Mouse (Mus musculus) B cell, adult 2 months (primary cell): Measurements from ENCODE around the gene Adcy1.

Experiments used
- DNase-seq, 2 experiments: peaks; one replicate each; pipeline ENCODE4 v3.0.0; 2022

The Adcy1 gene

DNA sequence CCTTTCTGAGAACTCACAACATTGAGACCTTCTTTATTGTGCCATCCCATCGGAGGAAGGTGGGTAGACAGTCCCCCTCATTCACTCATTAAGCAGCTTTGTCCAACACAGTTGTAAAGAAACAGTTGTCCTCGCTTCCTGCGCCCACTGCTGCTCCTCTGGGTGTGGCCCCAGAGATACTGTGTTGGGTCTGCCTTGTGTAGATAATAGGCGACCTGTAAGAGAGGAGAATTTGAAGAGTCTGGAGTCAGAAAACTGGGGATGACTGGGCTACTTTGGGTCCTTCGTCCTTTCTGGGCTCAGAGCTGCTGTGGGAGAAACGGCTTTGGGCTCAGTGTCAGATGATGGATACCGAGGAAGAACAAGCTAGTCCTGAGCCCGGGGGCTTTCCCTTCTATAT, 75.1 kb downstream of the Adcy1 start:
- DNase-seq: no peak

DNA sequence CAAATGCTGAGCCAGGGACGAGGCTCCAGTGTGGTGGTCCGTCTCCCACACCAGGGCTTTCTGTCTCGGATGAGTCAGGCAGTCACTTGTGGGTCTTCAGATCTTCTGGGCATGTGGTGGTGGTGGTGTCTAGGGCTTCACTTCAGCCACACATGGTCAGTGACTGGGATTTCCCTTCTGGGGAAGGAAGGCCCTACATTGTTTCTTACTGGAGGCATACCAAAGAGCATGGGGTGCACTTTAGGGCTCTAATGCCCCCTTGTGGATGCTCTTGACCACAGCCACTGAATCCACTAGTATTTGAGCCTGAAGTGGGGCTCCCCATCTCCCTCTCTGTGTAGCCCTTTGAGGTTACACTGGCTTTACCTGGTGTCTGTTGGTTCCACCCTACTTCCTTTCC, 77.2 kb downstream of the Adcy1 start:
- no peak for DNase-seq

DNA sequence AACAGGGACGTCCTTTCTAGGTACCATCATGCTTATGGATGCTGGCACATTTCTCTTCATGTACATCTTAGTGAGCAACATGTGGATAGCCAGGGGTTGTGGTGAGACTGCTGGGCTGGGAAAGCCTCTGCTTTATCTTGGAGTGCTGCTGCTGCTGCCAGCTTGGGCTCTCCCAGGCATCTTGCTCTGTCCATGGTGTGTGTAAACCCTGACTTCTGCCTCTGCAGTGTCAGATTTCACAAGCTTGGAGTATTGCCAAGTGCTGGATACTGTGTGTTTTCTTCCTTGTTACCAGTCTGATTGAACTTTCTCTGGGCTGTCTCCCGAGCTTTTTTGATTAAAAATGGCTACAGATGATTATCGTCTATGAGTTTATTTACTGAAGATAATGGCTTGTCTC, 79.4 kb downstream of the Adcy1 start:
- DNase-seq: no peak

DNA sequence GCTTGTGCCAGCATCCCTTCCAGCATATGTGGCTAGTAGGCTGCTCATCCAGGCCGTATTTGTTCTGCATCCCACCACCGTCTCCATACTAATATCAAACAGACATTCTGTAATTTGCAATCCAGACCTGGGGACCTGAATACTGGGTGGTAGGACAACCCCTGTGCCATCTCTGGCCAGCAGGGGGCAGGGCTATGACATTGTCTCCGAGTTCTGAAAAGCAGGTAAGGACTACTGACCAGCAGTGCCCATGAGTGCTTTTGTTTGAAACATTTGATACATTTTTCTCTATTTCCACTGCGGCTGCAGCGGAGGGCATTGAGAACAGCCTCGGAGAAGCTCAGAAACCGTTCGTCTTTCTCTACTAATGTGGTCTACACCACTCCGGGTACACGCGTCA, 81.1 kb downstream of the Adcy1 start:
- DNase-seq: no peak

DNA sequence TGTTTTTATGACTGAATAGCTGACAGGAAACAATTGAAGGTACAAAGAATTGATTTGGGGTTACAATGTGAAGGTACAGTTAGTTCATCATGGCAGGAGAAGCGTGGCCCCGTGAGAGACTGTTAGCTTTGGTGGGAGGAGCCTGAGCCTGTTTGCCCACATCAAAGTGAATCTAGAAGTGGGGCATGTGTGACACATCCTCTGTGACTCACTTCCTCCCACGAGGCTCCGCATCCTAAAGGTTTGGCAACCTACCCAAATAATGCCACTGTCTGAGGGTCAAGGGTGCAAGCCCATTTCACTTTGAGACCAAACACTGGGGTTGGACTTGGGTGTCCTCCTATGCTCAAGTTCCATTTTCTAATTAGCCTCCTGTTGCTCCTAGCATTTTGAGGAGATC, 81.9 kb downstream of the Adcy1 start:
- DNase-seq: no peak

DNA sequence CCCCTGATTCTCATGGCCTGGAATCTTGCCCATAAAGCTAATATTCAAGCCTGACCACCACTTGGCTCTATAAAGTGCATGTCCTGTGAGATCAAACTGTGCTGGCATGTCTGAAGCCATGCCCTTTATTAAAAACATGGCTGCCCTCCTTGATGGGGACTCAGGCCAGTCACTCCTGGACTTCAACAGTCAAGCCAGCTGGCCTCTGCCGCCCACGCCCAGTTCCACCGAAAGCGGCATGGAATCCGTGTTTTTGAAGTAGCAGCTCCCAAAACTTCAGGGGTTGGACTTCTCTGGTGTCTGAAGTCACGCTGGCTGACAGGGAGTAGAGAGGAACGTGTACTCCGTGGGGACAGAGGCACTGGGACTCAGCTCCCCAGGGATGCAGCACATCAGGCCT, 84.2 kb downstream of the Adcy1 start:
- no peak for DNase-seq

DNA sequence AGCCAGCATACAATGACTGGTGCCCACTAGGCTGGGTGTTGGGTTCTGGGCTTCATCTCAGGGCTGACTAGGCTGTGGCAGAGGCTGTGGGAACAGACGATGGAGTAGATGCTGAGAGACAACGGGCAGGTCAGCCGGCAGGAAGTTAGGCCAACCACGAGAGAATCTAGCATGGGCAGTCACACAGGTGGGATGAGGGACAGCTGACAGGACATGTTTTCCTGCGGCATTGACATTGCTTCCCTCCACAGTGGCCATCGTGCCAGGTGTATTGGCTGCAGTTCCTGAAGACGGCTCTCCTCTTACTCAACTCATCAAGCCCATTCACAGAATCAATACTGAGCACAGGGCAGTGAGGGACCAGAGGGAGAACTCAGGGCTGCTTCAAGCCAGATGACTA, 84.7 kb downstream of the Adcy1 start:
- DNase-seq: no peak

DNA sequence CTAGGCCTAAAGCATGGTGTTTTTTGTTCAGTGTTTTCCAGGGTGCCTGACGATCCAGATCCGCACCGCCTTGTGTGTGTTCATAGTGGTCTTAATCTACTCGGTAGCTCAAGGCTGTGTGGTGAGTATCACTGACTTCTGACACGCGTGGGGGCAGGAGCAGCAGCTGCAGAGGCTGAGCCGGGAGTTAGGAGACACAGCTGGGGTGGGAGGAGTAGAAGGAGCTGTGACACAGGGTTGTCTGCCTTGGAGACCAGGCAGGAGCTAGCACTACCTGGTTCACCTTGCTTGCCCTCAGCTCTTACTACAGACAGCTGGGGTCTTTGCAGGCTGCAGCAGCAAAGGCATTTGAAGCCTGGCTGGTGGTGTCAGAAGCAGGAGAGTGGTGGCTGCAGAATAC, 86.2 kb downstream of the Adcy1 start:
- DNase-seq: no peak

DNA sequence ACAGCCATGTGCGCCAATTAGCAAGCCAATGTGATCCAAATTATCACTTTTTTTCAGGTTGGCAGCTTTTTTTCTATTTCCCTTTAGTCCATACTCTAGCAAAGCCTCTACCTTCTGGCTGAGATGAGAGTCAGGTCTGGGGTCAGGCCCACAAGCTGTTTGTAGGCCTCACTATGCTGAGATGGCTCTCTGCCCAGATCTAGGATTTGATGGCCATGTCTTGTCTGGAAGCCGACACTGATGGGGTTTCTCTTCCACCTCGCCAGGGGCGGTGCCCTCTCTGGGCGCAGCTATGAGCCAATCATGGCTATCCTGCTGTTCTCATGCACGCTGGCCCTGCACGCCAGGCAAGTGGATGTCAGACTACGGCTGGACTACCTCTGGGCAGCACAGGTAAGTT, 87.2 kb downstream of the Adcy1 start:
- DNase-seq: no peak

DNA sequence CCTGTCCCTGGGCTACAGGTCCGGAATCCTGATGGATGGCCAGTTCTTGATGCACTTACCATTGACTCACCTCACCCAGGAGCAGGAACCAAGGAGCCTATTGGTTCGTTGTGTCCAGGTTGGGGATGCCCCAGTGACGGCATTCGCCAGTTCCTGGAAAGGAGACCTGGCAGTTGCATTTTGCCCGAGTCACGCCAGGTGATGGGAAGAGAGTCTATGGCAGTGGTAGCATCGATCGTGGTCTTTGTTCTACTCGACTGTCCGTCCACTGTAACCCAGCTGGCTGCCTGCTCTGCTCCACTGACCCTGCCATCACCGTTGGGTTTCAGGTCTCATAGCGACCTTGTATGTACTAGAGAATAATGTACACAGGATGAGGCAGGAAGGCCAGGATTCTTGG, 89.1 kb downstream of the Adcy1 start:
- no peak for DNase-seq

DNA sequence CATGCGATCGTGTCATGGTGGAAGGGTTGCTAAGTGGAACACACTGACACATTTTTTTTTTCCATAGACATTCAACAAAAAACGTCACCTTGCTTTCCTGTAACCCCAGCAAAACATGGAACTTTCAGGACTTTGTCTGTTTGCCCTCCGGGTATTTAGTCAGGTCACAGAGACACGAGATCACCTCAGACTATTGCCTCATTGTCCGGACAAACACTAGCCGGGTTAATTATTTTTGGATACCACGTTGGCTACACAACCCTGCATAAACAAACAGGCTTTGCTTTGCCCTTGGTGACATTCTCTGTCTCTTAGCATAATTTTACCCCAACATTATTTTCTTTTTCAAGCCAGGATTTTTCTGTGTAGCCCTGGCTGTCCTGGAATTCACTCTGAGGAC, 89.8 kb downstream of the Adcy1 start:
- no peak for DNase-seq

DNA sequence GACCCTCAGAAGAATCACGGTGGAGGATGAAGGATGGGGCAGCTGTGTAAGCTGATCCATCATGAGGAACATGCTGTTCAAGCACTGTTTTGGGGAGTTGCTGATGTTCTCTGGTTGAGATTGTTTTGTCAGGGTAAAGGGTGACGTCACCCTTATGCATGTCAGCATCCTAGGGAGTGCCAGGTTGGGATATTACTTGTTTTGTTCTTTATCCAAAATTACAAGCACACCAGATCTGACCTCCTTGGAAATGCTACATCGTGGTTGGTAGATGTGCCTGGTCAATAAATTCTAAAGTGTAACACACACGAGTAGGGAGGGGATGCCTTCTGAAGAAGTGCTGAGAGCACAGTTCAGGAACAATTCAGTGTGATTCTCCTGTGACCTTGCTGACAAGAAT, 93.1 kb downstream of the Adcy1 start:
- DNase-seq: no peak

DNA sequence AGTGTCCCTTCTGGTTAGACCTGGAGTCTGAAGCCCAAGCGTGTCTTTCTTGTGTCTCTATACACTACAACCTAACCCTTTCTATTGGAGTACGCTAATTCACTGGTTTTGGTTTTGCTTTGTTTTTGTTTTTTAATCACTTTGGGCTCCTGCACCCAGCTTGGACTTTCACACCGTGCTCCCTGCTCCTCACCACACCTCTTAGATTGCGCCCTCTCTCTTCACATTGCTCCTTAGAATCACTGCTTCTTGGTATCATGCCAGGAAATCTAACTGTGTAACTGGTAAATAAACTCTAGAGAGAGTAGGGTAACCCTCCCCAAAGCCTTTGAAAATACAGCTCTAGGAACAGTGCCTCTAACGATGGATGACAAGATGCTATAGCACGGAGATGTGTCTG, 94.9 kb downstream of the Adcy1 start:
- no peak for DNase-seq

DNA sequence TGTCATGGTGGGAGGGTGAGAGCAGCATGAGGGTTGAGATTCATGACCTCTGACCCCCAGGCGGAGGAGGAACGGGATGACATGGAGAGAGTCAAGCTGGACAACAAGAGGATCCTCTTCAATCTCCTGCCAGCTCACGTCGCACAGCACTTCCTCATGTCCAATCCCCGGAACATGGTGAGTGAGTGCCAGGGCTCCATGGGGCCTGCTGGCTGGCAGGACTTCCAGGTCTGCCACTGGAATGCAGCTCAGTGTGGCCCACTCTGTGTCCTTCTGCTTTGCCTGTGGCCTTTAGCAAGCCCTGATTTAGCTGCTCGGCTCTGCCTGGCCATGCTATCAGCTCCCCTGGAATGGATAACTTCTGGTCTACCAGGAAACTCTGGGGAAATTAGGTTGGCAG, 96.9 kb downstream of the Adcy1 start:
- no peak for DNase-seq

DNA sequence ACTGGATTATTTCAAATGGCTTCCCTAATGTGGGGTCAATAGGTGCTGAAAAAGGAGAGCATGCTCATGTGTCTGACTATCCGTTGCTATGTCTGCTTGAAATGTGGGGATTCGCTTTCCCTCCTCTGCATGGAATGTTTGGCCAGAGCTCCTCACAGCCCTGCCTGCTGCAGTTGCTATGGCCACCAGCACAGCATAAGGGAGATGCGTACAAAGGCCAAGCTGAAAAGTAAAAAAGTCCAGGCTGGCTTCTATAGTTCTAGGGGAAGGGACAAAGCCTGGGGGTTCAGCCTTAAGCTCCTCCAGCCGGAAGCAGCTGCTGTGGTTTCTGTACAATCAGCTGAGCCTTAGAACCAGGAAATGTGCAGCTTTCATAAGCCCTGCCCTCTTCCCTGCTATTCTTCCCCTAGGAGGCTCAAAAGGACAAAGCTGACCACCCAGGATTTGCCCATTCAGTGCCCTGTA, 97.4 kb downstream of the Adcy1 start:
- DNase-seq: no peak

DNA sequence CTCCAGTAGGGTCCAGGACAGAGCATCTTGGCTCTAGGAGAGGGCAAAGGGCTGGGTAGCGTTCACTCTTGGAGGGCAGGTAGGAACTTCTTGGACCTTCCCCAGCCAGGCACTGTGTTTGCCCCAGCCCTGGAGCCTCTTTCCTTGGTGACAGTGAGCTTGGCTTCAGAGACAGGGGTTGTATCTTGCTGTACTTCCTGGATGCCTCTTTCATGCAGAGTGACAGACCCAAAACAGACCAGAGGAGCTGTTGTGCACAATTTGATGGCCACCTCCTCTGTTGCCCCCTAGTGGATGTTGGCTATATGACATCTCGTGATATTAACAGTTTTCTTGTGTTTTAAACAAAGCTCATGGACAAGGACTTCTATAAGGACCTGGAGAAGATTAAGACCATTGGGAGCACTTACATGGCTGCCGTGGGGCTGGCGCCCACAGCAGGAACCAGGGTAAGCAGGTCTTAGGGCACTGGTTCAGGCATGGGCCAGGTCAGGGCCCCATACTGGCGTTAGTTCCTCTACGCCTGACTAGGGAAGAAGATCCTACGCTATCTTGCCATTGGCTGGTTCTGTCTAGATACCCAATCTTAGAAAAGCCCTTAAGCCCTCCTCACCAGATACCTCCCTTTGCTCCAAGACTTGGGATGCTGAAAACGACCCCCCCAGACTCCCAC, 98.3 kb downstream of the Adcy1 start:
- DNase-seq: no peak

DNA sequence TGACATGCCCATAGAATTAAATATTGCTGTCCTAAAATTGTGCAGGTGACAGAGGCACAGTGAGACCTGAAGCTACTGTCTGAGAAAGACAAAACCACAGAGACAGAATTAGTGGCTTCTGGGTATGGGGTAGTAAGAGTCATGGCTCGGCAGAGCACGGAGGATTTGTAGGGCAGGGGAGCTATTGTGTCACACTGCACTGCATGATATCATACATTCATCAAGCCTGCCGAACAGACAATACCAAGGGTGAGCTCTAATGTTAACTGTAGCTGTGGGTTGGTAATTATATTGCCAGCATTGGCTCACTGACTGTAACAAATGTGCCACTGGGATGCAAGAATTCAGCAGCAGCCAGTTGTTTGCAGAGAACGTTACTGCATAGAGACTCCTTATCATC, 101.1 kb downstream of the Adcy1 start:
- DNase-seq: no peak

DNA sequence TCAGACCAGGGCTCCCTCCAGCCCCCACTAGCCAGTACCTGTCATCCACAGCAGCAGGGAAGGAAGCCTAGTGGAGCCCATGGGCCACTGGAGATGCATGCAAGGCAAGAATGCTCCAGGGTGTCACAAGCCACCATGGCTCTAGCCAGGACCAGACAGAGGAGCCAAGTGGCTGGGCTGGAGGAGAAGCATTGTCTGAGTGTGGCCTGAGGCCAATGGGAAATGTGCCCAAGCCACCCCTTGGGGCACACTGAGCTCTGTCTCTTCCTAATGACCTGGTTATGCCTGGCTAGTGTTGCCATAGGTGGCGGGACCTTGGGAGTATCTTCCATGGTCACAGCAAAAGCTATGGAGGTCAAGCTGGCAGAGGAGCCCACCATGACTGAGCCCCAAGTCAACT, 106.4 kb downstream of the Adcy1 start:
- DNase-seq: no peak

DNA sequence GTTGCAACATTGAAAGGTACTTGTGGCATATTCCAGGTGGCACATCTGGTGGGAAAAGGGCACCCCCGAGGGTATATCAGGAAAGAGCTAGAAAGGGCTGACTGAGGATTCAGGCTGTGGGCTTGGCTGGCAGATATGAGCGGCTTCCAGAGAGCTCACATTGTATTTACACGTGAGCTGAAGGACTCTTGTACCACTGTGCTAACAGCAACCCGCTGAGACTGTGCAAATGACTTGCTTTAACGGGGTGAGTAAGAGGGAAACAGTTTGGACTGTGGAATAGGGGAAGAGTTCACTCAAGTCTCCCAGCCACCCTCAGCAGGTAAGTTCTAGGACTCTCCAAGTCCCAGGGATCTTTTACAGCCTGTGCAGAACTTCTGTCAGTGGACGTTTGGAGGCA, 110.4 kb downstream of the Adcy1 start:
- no peak for DNase-seq

DNA sequence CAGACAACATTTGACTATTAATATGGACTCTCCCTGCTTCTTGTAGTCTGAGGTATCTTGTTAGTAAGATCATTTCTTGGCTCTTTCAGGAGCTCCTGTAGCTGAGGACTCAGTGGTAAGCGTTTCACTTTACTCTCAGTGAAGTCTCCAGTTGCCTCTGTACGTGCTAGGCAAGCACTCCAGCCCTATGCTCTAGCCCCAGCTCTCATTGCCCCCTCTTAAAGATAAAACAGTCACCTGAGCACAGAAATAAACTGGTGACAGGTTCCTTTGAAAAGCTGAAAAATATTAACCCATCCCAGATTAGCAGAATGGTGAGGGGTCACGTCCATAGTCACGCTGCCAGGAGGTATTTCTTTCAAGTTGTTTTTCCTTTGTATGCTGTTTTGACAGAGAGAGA, 115.4 kb downstream of the Adcy1 start:
- no peak for DNase-seq

DNA sequence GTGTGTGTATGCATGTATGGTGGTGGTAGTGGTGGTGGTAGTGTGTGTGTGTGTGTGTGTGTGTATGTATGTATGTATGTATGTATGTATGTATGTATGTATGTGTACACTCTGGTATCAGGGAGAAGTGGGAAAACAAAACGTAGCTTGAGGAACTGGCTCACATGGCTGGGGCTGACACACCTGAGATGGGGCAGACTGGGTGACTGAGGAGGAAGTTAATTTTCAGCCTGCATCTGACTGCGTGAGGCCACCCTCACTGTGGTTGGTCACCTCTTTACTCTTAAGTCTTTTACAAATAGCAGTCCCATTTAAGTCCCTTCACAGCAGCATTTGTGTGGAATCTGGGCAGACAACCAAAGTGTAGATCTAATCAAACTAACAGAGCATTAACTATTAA, 116.0 kb downstream of the Adcy1 start:
- DNase-seq: no peak

DNA sequence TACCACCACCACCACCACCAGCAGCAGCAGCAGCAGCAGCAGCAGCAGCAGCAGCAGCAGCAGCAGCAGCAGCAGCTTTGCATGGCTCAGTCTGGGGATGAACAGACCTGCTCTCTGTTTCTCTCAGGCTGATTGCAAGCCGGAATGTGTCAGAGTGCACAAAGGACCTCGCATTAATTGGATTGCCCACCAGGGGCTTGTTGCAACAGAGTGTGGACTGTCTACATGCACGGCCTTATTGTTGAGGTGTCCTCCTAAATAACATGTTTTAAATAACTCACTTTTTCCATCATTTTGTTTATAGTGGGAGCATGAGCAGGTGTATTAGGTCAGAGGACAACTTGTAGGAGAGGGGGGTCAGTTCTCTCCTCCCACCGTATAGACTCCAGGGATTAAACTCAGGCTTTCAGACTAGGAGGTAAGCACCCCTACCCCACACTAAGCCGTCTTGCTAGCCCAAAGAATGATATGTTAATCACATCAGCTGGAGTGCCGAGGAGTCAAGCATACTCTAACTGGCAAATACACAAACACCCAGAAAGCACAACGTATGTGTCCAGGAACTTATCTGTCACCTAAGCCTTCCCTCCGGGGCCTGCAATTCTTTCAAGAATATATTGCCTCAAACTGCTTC, 119.2 kb downstream of the Adcy1 start:
- DNase-seq: no peak

DNA sequence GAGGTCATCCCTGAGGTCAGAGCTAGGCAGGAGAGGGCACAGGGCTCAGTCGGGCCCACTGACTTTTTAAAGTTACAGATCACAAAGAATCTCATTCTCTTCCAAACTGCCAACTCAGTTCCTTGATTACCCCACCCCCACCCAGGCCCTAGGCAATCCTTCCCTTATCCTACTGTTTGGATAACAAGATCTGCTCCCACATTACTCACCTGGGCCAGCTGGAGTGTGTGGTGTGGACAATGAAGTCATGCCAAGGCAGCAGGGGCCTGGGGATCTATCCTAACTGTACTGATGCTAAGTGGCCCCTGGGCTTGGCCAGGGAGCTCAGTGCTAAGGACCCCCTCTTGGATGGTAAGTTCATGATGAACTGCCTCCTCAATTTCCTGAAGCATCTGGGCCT, 121.1 kb downstream of the Adcy1 start:
- no peak for DNase-seq

DNA sequence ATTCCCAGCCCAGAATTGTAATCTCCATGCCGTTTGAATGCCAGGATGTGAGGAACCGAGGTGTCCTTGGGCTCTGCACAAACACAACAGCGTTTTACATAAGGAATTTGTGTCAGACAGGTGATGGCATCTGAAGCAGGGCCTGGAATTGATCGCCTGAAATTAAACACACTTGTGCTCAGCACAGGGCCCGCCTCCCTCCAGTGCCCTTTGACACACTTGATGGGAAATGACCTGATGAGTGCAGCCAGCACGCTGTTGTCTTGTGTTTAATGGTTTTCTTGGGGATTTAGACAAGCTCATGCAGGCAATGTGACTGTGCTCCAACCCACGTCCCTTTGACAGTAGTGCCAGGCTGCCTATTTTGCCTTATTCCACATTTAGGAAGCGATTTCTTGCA, 124.2 kb downstream of the Adcy1 start:
- DNase-seq: no peak

DNA sequence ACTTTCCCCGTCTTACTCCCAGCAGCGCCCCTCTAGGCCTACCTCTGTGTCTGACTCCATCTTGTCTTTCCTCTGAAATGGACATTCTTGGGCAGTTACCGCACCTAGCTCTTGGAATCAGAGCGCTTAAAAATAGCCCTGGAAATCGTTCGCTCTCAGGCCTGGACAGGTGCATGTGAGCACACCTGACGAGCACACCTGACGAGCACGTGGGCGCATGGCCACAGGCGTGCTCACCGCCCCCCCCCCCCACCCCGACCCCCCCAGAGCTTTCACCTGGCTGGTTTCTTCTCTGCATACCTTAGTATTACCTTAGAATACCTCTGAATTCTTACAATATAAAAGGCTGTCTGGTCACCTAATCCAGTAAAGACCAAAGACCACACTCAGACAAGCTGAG, 125.2 kb downstream of the Adcy1 start, which contains the start of gene Gm11985:
Gene Gm11985, minus strand, starts transcription at position 101 of the 400 bp plus-strand sequence.
- DNase-seq: no peak
